Mouse (Mus musculus): Measurements from ENCODE around the gene Runx1. TPM values are rescaled to one million over a fixed set of nuclear protein-coding genes. Genes with fewer than 3 reads are reported as not detected.

Runx1 gene
- polyA plus RNA-seq, 1 experiment from 2014 or later, result 9.1 TPM

GRCm38 (mm10) chr16:92864191-92864590 lies 38.2 kb upstream of the Runx1 start:
- TF ChIP-seq CTCF (IDR thresholded peaks at IDR 0.05), result no peak
- no peak for TF ChIP-seq EP300 (IDR thresholded peaks at IDR 0.05)
- no peaks in the 10 kb centered on the region for H3K4me1 ChIP-seq (ENCODE audit: insufficient read depth, low read depth, low read length)
- H3K4me2 ChIP-seq (replicated peaks; ENCODE audit: low read depth, low read length), result no peak overlapping the region
- peak; percentile 30; the same call in 1 of the 2 replicates for ATAC-seq
- no peaks in the 10 kb centered on the region for H3K27me3 ChIP-seq (replicated peaks; ENCODE audit: insufficient read depth, low read length)
- WGBS, result 65% methylated on average over 2 of the region's 2 CpGs
- H3K27ac ChIP-seq (ENCODE audit: low read length), result no peak overlapping the region
- no peak overlapping the region for H3K9ac ChIP-seq (replicated peaks; ENCODE audit: low read depth)
- no peak overlapping the region for H3K4me3 ChIP-seq (ENCODE audit: low read depth, low read length)
- no peak for DNase-seq (ENCODE audit: low spot score)
- H3K9me3 ChIP-seq (ENCODE audit: low read length), result no peaks in the 10 kb centered on the region
- H3K36me3 ChIP-seq (ENCODE audit: insufficient read depth, low read length), result no peaks in the 10 kb centered on the region

GRCm38 (mm10) chr16:92863179-92863578 lies 37.2 kb upstream of the Runx1 start:
- H3K4me2 ChIP-seq (replicated peaks; ENCODE audit: low read depth, low read length), result no peak overlapping the region
- DNase-seq (ENCODE audit: low spot score), result no peak
- H3K4me3 ChIP-seq (ENCODE audit: low read depth, low read length), result no peak overlapping the region
- no peaks in the 10 kb centered on the region for H3K27me3 ChIP-seq (replicated peaks; ENCODE audit: insufficient read depth, low read length)
- no peak overlapping the region for H3K27ac ChIP-seq (ENCODE audit: low read length)
- no peaks in the 10 kb centered on the region for H3K36me3 ChIP-seq (ENCODE audit: insufficient read depth, low read length)
- no peak for ATAC-seq
- H3K9me3 ChIP-seq (ENCODE audit: low read length), result no peaks in the 10 kb centered on the region
- no peak for TF ChIP-seq CTCF (IDR thresholded peaks at IDR 0.05)
- TF ChIP-seq EP300 (IDR thresholded peaks at IDR 0.05), result no peak
- no peak overlapping the region for H3K9ac ChIP-seq (replicated peaks; ENCODE audit: low read depth)
- H3K4me1 ChIP-seq (ENCODE audit: insufficient read depth, low read depth, low read length), result no peaks in the 10 kb centered on the region

GRCm38 (mm10) chr16:92862430-92862829 lies 36.5 kb upstream of the Runx1 start:
- no peak for DNase-seq (ENCODE audit: low spot score)
- no peaks in the 10 kb centered on the region for H3K4me1 ChIP-seq (ENCODE audit: insufficient read depth, low read depth, low read length)
- H3K9ac ChIP-seq (replicated peaks; ENCODE audit: low read depth), result no peak overlapping the region
- H3K36me3 ChIP-seq (ENCODE audit: insufficient read depth, low read length), result no peaks in the 10 kb centered on the region
- no peaks in the 10 kb centered on the region for H3K9me3 ChIP-seq (ENCODE audit: low read length)
- no peak overlapping the region for H3K4me3 ChIP-seq (ENCODE audit: low read depth, low read length)
- 74% methylated on average over 4 of the region's 4 CpGs for WGBS
- no peak overlapping the region for H3K4me2 ChIP-seq (replicated peaks; ENCODE audit: low read depth, low read length)
- no peak overlapping the region for H3K27ac ChIP-seq (ENCODE audit: low read length)
- no peaks in the 10 kb centered on the region for H3K27me3 ChIP-seq (replicated peaks; ENCODE audit: insufficient read depth, low read length)
- TF ChIP-seq CTCF (IDR thresholded peaks at IDR 0.05) (no peak), EP300 (IDR thresholded peaks at IDR 0.05) (no peak)
- ATAC-seq, result no peak

- Histone ChIP-seq H3K27me3 (replicated peaks; ENCODE audit: insufficient read depth, low read length) (no peaks in the 10 kb centered on the region), H3K9me3 (ENCODE audit: low read length) (no peaks in the 10 kb centered on the region), H3K4me1 (ENCODE audit: insufficient read depth, low read depth, low read length) (no peaks in the 10 kb centered on the region), H3K9ac (replicated peaks; ENCODE audit: low read depth) (no peak overlapping the region), H3K36me3 (ENCODE audit: insufficient read depth, low read length) (no peaks in the 10 kb centered on the region), H3K27ac (ENCODE audit: low read length) (no peak overlapping the region), H3K4me2 (replicated peaks; ENCODE audit: low read depth, low read length) (no peak overlapping the region), H3K4me3 (ENCODE audit: low read depth, low read length) (no peak overlapping the region)
- TF ChIP-seq CTCF (IDR thresholded peaks at IDR 0.05) (no peak), EP300 (IDR thresholded peaks at IDR 0.05) (no peak)
- WGBS, result 81% methylated on average over 2 of the region's 2 CpGs
- ATAC-seq (no peak), DNase-seq (ENCODE audit: low spot score) (no peak)
These were observed 35.6 kb upstream of the Runx1 start for GRCm38 (mm10) chr16:92861571-92861970.

- DNase-seq (ENCODE audit: low spot score) (no peak), ATAC-seq (no peak)
- no peak overlapping the region for H3K27ac ChIP-seq (ENCODE audit: low read length)
- no peak overlapping the region for H3K9ac ChIP-seq (replicated peaks; ENCODE audit: low read depth)
- TF ChIP-seq CTCF (IDR thresholded peaks at IDR 0.05), result no peak
- no peak for TF ChIP-seq EP300 (IDR thresholded peaks at IDR 0.05)
- H3K27me3 ChIP-seq (replicated peaks; ENCODE audit: insufficient read depth, low read length), result no peaks in the 10 kb centered on the region
- no peaks in the 10 kb centered on the region for H3K4me1 ChIP-seq (ENCODE audit: insufficient read depth, low read depth, low read length)
- no peak overlapping the region for H3K4me2 ChIP-seq (replicated peaks; ENCODE audit: low read depth, low read length)
- no peaks in the 10 kb centered on the region for H3K36me3 ChIP-seq (ENCODE audit: insufficient read depth, low read length)
- H3K4me3 ChIP-seq (ENCODE audit: low read depth, low read length), result no peak overlapping the region
- 74% methylated on average over 1 of the region's 1 CpGs for WGBS
- no peaks in the 10 kb centered on the region for H3K9me3 ChIP-seq (ENCODE audit: low read length)
These were observed 34.7 kb upstream of the Runx1 start for GRCm38 (mm10) chr16:92860649-92861048.

- H3K9ac ChIP-seq (replicated peaks; ENCODE audit: low read depth), result no peak overlapping the region
- no peaks in the 10 kb centered on the region for H3K4me1 ChIP-seq (ENCODE audit: insufficient read depth, low read depth, low read length)
- 55% methylated on average over 3 of the region's 3 CpGs for WGBS
- H3K4me2 ChIP-seq (replicated peaks; ENCODE audit: low read depth, low read length), result no peak overlapping the region
- H3K36me3 ChIP-seq (ENCODE audit: insufficient read depth, low read length), result no peaks in the 10 kb centered on the region
- ATAC-seq, result no peak
- H3K9me3 ChIP-seq (ENCODE audit: low read length), result no peaks in the 10 kb centered on the region
- no peak overlapping the region for H3K4me3 ChIP-seq (ENCODE audit: low read depth, low read length)
- no peak overlapping the region for H3K27ac ChIP-seq (ENCODE audit: low read length)
- TF ChIP-seq CTCF (IDR thresholded peaks at IDR 0.05), result no peak
- TF ChIP-seq EP300 (IDR thresholded peaks at IDR 0.05), result no peak
- no peaks in the 10 kb centered on the region for H3K27me3 ChIP-seq (replicated peaks; ENCODE audit: insufficient read depth, low read length)
- no peak for DNase-seq (ENCODE audit: low spot score)
These were observed 30.8 kb upstream of the Runx1 start for GRCm38 (mm10) chr16:92856779-92857178.

- WGBS, result 90% methylated on average over 6 of the region's 6 CpGs
- ATAC-seq (no peak), DNase-seq (ENCODE audit: low spot score) (no peak)
- TF ChIP-seq EP300 (IDR thresholded peaks at IDR 0.05), result no peak
- no peak for TF ChIP-seq CTCF (IDR thresholded peaks at IDR 0.05)
- Histone ChIP-seq H3K9me3 (ENCODE audit: low read length) (no peaks in the 10 kb centered on the region), H3K27ac (ENCODE audit: low read length) (no peak overlapping the region), H3K4me2 (replicated peaks; ENCODE audit: low read depth, low read length) (no peak overlapping the region), H3K4me3 (ENCODE audit: low read depth, low read length) (no peak overlapping the region), H3K27me3 (replicated peaks; ENCODE audit: insufficient read depth, low read length) (no peaks in the 10 kb centered on the region), H3K36me3 (ENCODE audit: insufficient read depth, low read length) (no peaks in the 10 kb centered on the region), H3K9ac (replicated peaks; ENCODE audit: low read depth) (no peak overlapping the region), H3K4me1 (ENCODE audit: insufficient read depth, low read depth, low read length) (no peaks in the 10 kb centered on the region)
These were observed 26.3 kb upstream of the Runx1 start for GRCm38 (mm10) chr16:92852276-92852675.
